Mouse (Mus musculus) heart, postnatal 0 days (tissue): ENCODE results near the gene Foxq1. TPM values are rescaled to one million over a fixed set of nuclear protein-coding genes. Genes with fewer than 3 reads are reported as not detected.

ENCODE experiments used
- ATAC-seq: fragments of 200-750 bp; cut with Nextera tagmentation; 2 replicates; pipeline ENCODE4 v1.8.0; 2017; ENCODE audit warnings: low read depth, moderate number of reproducible peaks, moderate library complexity; ENCODE audit not compliant: insufficient read depth
- DNase-seq: peaks from one replicate; pipeline ENCODE4 v3.0.0-alpha.2; 2016; ENCODE audit warnings: low spot score
- H3K27ac ChIP-seq: fragments of 300-500 bp; sonication (generic); 2 replicates; pipeline ENCODE4 v1.5.1; 2014; ENCODE audit warnings: low read depth, mild to moderate bottlenecking
- H3K27me3 ChIP-seq: fragments of 300-500 bp; sonication (generic); 2 replicates; pipeline ENCODE4 v1.6.1; 2014; ENCODE audit warnings: low read length, mixed read lengths; ENCODE audit not compliant: control insufficient read depth, insufficient read depth
- H3K36me3 ChIP-seq: fragments of 300-500 bp; sonication (generic); replicated peaks from 2 replicates; pipeline ENCODE4 v1.6.1; 2014; ENCODE audit warnings: low read length, mixed read lengths; ENCODE audit not compliant: control insufficient read depth, insufficient read depth
- H3K4me1 ChIP-seq: fragments of 300-500 bp; sonication (generic); 2 replicates; pipeline ENCODE4 v1.6.1; 2014; ENCODE audit warnings: antibody characterized with exemption; ENCODE audit not compliant: control insufficient read depth, insufficient read depth
- H3K4me2 ChIP-seq: fragments of 300-500 bp; sonication (generic); 2 replicates; pipeline ENCODE4 v1.6.1; 2014; ENCODE audit warnings: low read depth, mild to moderate bottlenecking, low read length, moderate library complexity
- H3K4me3 ChIP-seq: fragments of 300-500 bp; sonication (generic); 2 replicates; pipeline ENCODE4 v1.5.1; 2014; ENCODE audit warnings: low read depth, low read length
- H3K9ac ChIP-seq: fragments of 300-500 bp; sonication (generic); replicated peaks from 2 replicates; pipeline ENCODE4 v1.6.1; 2014; ENCODE audit warnings: low read depth, low read length, mixed read lengths
- H3K9me3 ChIP-seq: fragments of 300-500 bp; sonication (generic); replicated peaks from 2 replicates; pipeline ENCODE4 v1.6.1; 2016; ENCODE audit warnings: low read length; ENCODE audit not compliant: control insufficient read depth
- CTCF ChIP-seq: IDR thresholded peaks from 2 replicates; pipeline ENCODE4 v1.5.1; 2016; ENCODE audit warnings: antibody characterized with exemption, control low read depth, low read depth
- EP300 ChIP-seq: IDR thresholded peaks from 2 replicates; pipeline ENCODE4 v1.6.1; 2016; ENCODE audit warnings: antibody characterized with exemption, low read depth
- WGBS: fragments of 180-500 bp; shearing (Covaris S2); extraction: QIAGEN DNeasy Blood & Tissue Kit; methylation state at CpG from one replicate; pipeline ENCODE4 v1.1.7; 2014; 5-methylcytosine and 5-hydroxymethylcytosine counted together
- polyA plus RNA-seq: library from polyadenylated mRNA; unstranded; fragments of >200 nt; fragmentation: Nextera tagmentation; extraction: Ambion mirVana; gene quantifications from 2 replicates; pipeline ENCODE4 v1.2.1, GENCODE M21; 2015
- total RNA-seq: library from RNA; depleted of rRNA; stranded (reverse); fragments of >200 nt; gene quantifications from 2 replicates; pipeline ENCODE4 v1.2.3, GENCODE M21; 2014; ENCODE audit warnings: low replicate concordance; rRNA removed

The Foxq1 gene
- total RNA-seq (0.54 and 8.0 TPM in 2 replicates), polyA plus RNA-seq (0.07 TPM in 2 replicates)

- DNase-seq (no peak), ATAC-seq (no peak)
- Histone ChIP-seq H3K9me3 (no peaks in the 10 kb centered on the region), H3K4me3 (peak within 1 kb of the TSS; percentile 67; the same call in 1 of the 2 replicates), H3K27me3 (peaks cover 72% of the 10 kb centered on the region), H3K9ac (no peak within 1 kb of the TSS), H3K36me3 (no peaks in the 10 kb centered on the region), H3K27ac (no peak within 1 kb of the TSS), H3K4me1 (peaks cover 7% of the 10 kb centered on the region; the same call in 1 of the 2 replicates), H3K4me2 (peak within 1 kb of the TSS; percentile 97; the same call in 1 of the 2 replicates)
- WGBS, result 69% methylated on average over 4 of the region's 4 CpGs
- TF ChIP-seq CTCF (no peak), EP300 (no peak)
These were observed at the start of gene Foxq1 for GRCm38 (mm10) chr13:31555834-31556233. TSS of gene Foxq1 (plus strand) at chr13:31556134.

- no peaks in the 10 kb centered on the region for H3K36me3 ChIP-seq
- 48% methylated on average over 8 of the region's 8 CpGs for WGBS
- DNase-seq (no peak), ATAC-seq (no peak)
- TF ChIP-seq EP300, result no peak
- TF ChIP-seq CTCF, result no peak
- no peak overlapping the region for H3K4me3 ChIP-seq
- H3K4me2 ChIP-seq, result no peak overlapping the region
- no peaks in the 10 kb centered on the region for H3K9me3 ChIP-seq
- no peak overlapping the region for H3K27ac ChIP-seq
- H3K27me3 ChIP-seq, result no peaks in the 10 kb centered on the region
- no peaks in the 10 kb centered on the region for H3K4me1 ChIP-seq
- H3K9ac ChIP-seq, result no peak overlapping the region
These were observed 49.3 kb upstream of the Foxq1 start for GRCm38 (mm10) chr13:31506494-31507167.

GRCm38 (mm10) chr13:31515261-31515660 is 40.7 kb upstream of the Foxq1 start:
- DNase-seq, result no peak
- WGBS, result 91% methylated on average over 7 of the region's 7 CpGs
- Histone ChIP-seq H3K9me3 (no peaks in the 10 kb centered on the region), H3K4me2 (no peak overlapping the region), H3K36me3 (no peaks in the 10 kb centered on the region), H3K4me3 (no peak overlapping the region), H3K27me3 (no peaks in the 10 kb centered on the region), H3K27ac (no peak overlapping the region), H3K9ac (no peak overlapping the region), H3K4me1 (no peaks in the 10 kb centered on the region)
- no peak for TF ChIP-seq CTCF
- no peak for TF ChIP-seq EP300
- no peak for ATAC-seq

GRCm38 (mm10) chr13:31518411-31518886 is 37.5 kb upstream of the Foxq1 start:
- Histone ChIP-seq H3K4me2 (no peak overlapping the region), H3K9me3 (no peaks in the 10 kb centered on the region), H3K27ac (peak overlapping the region; percentile 7; the same call in 1 of the 2 replicates), H3K9ac (no peak overlapping the region), H3K4me3 (no peak overlapping the region), H3K4me1 (no peaks in the 10 kb centered on the region), H3K36me3 (no peaks in the 10 kb centered on the region), H3K27me3 (no peaks in the 10 kb centered on the region)
- TF ChIP-seq EP300, result no peak
- no peak for TF ChIP-seq CTCF
- 23% methylated on average over 10 of the region's 10 CpGs for WGBS
- ATAC-seq (peak; percentile 47; the same call in 1 of the 2 replicates), DNase-seq (peak; percentile 14)

GRCm38 (mm10) chr13:31518971-31519370 is 37.0 kb upstream of the Foxq1 start:
- H3K27ac ChIP-seq, result no peak overlapping the region

More at GRCm38 (mm10) chr13:31518971-31519370, 37.0 kb upstream of the Foxq1 start:
- H3K36me3 ChIP-seq, result no peaks in the 10 kb centered on the region
- no peaks in the 10 kb centered on the region for H3K27me3 ChIP-seq
- no peak for ATAC-seq
- no peaks in the 10 kb centered on the region for H3K9me3 ChIP-seq
- H3K4me1 ChIP-seq, result no peaks in the 10 kb centered on the region
- TF ChIP-seq CTCF, result no peak
- no peak for TF ChIP-seq EP300
- no peak overlapping the region for H3K4me2 ChIP-seq
- no peak for DNase-seq
- no peak overlapping the region for H3K9ac ChIP-seq
- H3K4me3 ChIP-seq, result no peak overlapping the region
- WGBS, result 85% methylated on average over 9 of the region's 9 CpGs
